Mouse (Mus musculus) embryonic facial prominence, embryonic 14.5 days (tissue): Measurements from ENCODE around the gene Wdr20. TPM values are rescaled to one million over a fixed set of nuclear protein-coding genes. Genes with fewer than 3 reads are reported as not detected.

ENCODE experiments used
- ATAC-seq: fragments of 200-750 bp; cut with Nextera tagmentation; 2 replicates; pipeline ENCODE4 v1.8.0; 2017; ENCODE audit warnings: low read depth, moderate number of reproducible peaks, moderate TSS enrichment
- DNase-seq: peaks from one replicate; pipeline ENCODE4 v3.0.0-alpha.2; 2015; ENCODE audit warnings: low spot score
- H3K27ac ChIP-seq: fragments of 300-500 bp; sonication (generic); replicated peaks from 2 replicates; pipeline ENCODE4 v1.5.1; 2014; ENCODE audit warnings: low read depth, mild to moderate bottlenecking, low read length, moderate library complexity
- H3K27me3 ChIP-seq: fragments of 300-500 bp; sonication (generic); replicated peaks from 2 replicates; pipeline ENCODE4 v1.6.1; 2014; ENCODE audit warnings: low read length; ENCODE audit not compliant: control insufficient read depth, insufficient read depth
- H3K36me3 ChIP-seq: fragments of 300-500 bp; sonication (generic); 2 replicates; pipeline ENCODE4 v1.6.1; 2014; ENCODE audit warnings: low read length, mixed read lengths; ENCODE audit not compliant: control insufficient read depth, insufficient read depth
- H3K4me1 ChIP-seq: fragments of 300-500 bp; sonication (generic); 2 replicates; pipeline ENCODE4 v1.6.1; 2014; ENCODE audit warnings: antibody characterized with exemption, low read length; ENCODE audit not compliant: control insufficient read depth, insufficient read depth
- H3K4me2 ChIP-seq: fragments of 300-500 bp; sonication (generic); 2 replicates; pipeline ENCODE4 v1.6.1; 2014; ENCODE audit warnings: low read depth, mild to moderate bottlenecking, low read length, moderate library complexity, mixed read lengths
- H3K4me3 ChIP-seq: fragments of 300-500 bp; sonication (generic); 2 replicates; pipeline ENCODE4 v1.5.1; 2014; ENCODE audit warnings: low read depth, mild to moderate bottlenecking, low read length
- H3K9ac ChIP-seq: fragments of 300-500 bp; sonication (generic); 2 replicates; pipeline ENCODE4 v1.6.1; 2014; ENCODE audit warnings: low read depth, mild to moderate bottlenecking, low read length, moderate library complexity, mixed read lengths
- H3K9me3 ChIP-seq: fragments of 300-500 bp; sonication (generic); 2 replicates; pipeline ENCODE4 v1.6.1; 2016; ENCODE audit warnings: low read length; ENCODE audit not compliant: control insufficient read depth
- WGBS: fragments of 180-500 bp; shearing (Covaris S2); extraction: QIAGEN DNeasy Blood & Tissue Kit; methylation state at CpG from one replicate; pipeline ENCODE4 v1.1.7; 2014; 5-methylcytosine and 5-hydroxymethylcytosine counted together
- polyA plus RNA-seq: library from polyadenylated mRNA; unstranded; fragments of >200 nt; fragmentation: Nextera tagmentation; extraction: Ambion mirVana; gene quantifications from 2 replicates; pipeline ENCODE4 v1.2.1, GENCODE M21; 2014

Wdr20 gene
- polyA plus RNA-seq, 1 experiment from 2014 or later: 18.3 TPM

- no peaks in the 10 kb centered on the region for H3K9me3 ChIP-seq
- H3K36me3 ChIP-seq: peaks cover 10% of the 10 kb centered on the region; the same call in 1 of the 2 replicates
- no peak for DNase-seq
- no peak overlapping the region for H3K9ac ChIP-seq
- H3K4me1 ChIP-seq: no peaks in the 10 kb centered on the region
- no peaks in the 10 kb centered on the region for H3K27me3 ChIP-seq
- H3K27ac ChIP-seq: no peak overlapping the region
- H3K4me2 ChIP-seq: no peak overlapping the region
- H3K4me3 ChIP-seq: no peak overlapping the region
- 95% methylated on average over 8 of the region's 8 CpGs for WGBS
- no peak for ATAC-seq
Measured at GRCm38 (mm10) chr12:110758932-110759331, 21.2 kb downstream of the Wdr20 start.

- Histone ChIP-seq H3K4me2 (no peak overlapping the region), H3K4me1 (no peaks in the 10 kb centered on the region), H3K27ac (no peak overlapping the region), H3K9ac (no peak overlapping the region), H3K36me3 (no peaks in the 10 kb centered on the region; the same call in 1 of the 2 replicates), H3K4me3 (no peak overlapping the region), H3K27me3 (no peaks in the 10 kb centered on the region), H3K9me3 (no peaks in the 10 kb centered on the region)
- DNase-seq: no peak
- 80% methylated on average over 2 of the region's 2 CpGs for WGBS
- ATAC-seq: no peak
Measured at GRCm38 (mm10) chr12:110762321-110762720, 24.6 kb downstream of the Wdr20 start.

- Histone ChIP-seq H3K27ac (no peak overlapping the region), H3K4me2 (no peak overlapping the region), H3K36me3 (no peaks in the 10 kb centered on the region; the same call in 1 of the 2 replicates), H3K9ac (no peak overlapping the region), H3K9me3 (no peaks in the 10 kb centered on the region), H3K4me3 (no peak overlapping the region), H3K27me3 (no peaks in the 10 kb centered on the region), H3K4me1 (no peaks in the 10 kb centered on the region)
- DNase-seq (no peak), ATAC-seq (no peak)
- 82% methylated on average over 5 of the region's 5 CpGs for WGBS
Measured at GRCm38 (mm10) chr12:110764531-110764930, 26.8 kb downstream of the Wdr20 start.

- Histone ChIP-seq H3K9me3 (no peaks in the 10 kb centered on the region), H3K9ac (no peak overlapping the region), H3K36me3 (no peaks in the 10 kb centered on the region), H3K27ac (no peak overlapping the region), H3K4me3 (no peak overlapping the region), H3K4me2 (no peak overlapping the region), H3K27me3 (no peaks in the 10 kb centered on the region), H3K4me1 (no peaks in the 10 kb centered on the region)
- ATAC-seq: no peak
- DNase-seq: no peak
Measured at GRCm38 (mm10) chr12:110768562-110768961, 30.8 kb downstream of the Wdr20 start.

- no peak for ATAC-seq
Measured at GRCm38 (mm10) chr12:110769660-110770297, 32.0 kb downstream of the Wdr20 start.

GRCm38 (mm10) chr12:110770479-110771247 lies 32.9 kb downstream of the Wdr20 start:
- H3K27me3 ChIP-seq: no peaks in the 10 kb centered on the region
- DNase-seq (no peak), ATAC-seq (no peak)
- no peaks in the 10 kb centered on the region for H3K36me3 ChIP-seq
- 93% methylated on average over 10 of the region's 10 CpGs for WGBS
- no peak overlapping the region for H3K4me3 ChIP-seq
- H3K9ac ChIP-seq: no peak overlapping the region
- H3K4me2 ChIP-seq: no peak overlapping the region
- H3K27ac ChIP-seq: no peak overlapping the region
- no peaks in the 10 kb centered on the region for H3K4me1 ChIP-seq
- no peaks in the 10 kb centered on the region for H3K9me3 ChIP-seq

More at GRCm38 (mm10) chr12:110769660-110770297, 32.0 kb downstream of the Wdr20 start:
- Histone ChIP-seq H3K36me3 (no peaks in the 10 kb centered on the region), H3K9me3 (no peaks in the 10 kb centered on the region), H3K27me3 (no peaks in the 10 kb centered on the region), H3K4me1 (no peaks in the 10 kb centered on the region), H3K4me2 (no peak overlapping the region), H3K27ac (no peak overlapping the region), H3K9ac (no peak overlapping the region), H3K4me3 (no peak overlapping the region)
- WGBS: 58% methylated on average over 6 of the region's 6 CpGs
- no peak for DNase-seq

GRCm38 (mm10) chr12:110771961-110772360 lies 34.2 kb downstream of the Wdr20 start:
- 96% methylated on average over 6 of the region's 6 CpGs for WGBS
- Histone ChIP-seq H3K9me3 (no peaks in the 10 kb centered on the region), H3K9ac (no peak overlapping the region), H3K27ac (no peak overlapping the region), H3K27me3 (no peaks in the 10 kb centered on the region), H3K36me3 (no peaks in the 10 kb centered on the region), H3K4me3 (no peak overlapping the region), H3K4me1 (no peaks in the 10 kb centered on the region), H3K4me2 (no peak overlapping the region)
- DNase-seq (no peak), ATAC-seq (no peak)

- DNase-seq (no peak), ATAC-seq (no peak)
- H3K9me3 ChIP-seq: no peaks in the 10 kb centered on the region
- no peaks in the 10 kb centered on the region for H3K27me3 ChIP-seq
- whole genome bisulfite sequencing: 52% methylated on average over 5 of the region's 5 CpGs
- peaks cover 18% of the 10 kb centered on the region for H3K36me3 ChIP-seq
- no peak overlapping the region for H3K4me3 ChIP-seq
- H3K4me1 ChIP-seq: no peaks in the 10 kb centered on the region
- no peak overlapping the region for H3K9ac ChIP-seq
- no peak overlapping the region for H3K27ac ChIP-seq
- H3K4me2 ChIP-seq: no peak overlapping the region
Measured at GRCm38 (mm10) chr12:110775628-110776426, 38.1 kb downstream of the Wdr20 start.
